Mouse (Mus musculus): ENCODE measurements around the gene Cish.

Gene Cish

DNA sequence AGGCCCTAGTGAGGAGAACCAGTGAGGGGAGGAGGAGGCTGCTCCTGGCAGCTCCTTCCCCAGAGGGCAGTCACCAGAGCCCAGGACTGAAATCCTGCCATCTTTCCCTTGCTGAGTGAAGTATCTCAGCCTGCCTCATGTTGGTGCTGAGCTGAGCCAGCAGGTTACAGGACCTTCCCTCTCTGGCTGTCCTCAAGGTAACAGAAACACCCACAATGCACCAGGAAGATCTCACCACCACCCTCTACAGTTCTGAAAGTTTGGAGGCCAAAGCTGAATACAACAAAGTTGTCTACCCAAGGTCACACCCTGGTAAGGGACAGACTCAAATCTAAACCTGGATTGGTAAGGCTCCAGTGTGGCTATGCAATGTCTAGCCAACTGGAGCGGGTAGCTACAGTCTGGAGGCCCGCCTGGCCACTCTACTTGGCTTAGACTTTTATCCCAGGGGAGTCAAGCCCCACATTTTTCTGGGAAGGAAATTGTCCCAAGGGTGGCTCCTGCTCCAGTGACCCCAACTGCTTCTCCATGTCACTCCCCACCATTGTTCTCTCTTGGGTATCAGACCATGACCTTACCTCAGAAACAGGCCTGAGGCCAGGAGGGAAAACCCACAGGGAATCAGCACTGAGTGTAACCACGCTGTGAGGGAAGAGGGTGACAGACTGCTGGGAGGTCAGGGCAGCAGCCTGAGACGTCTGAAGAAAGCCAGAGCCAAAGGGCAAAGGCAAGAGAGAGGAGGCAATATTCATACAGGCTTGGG is 29.2 kb downstream of the Cish start:
- peak; percentile 70 for DNase-seq

DNA sequence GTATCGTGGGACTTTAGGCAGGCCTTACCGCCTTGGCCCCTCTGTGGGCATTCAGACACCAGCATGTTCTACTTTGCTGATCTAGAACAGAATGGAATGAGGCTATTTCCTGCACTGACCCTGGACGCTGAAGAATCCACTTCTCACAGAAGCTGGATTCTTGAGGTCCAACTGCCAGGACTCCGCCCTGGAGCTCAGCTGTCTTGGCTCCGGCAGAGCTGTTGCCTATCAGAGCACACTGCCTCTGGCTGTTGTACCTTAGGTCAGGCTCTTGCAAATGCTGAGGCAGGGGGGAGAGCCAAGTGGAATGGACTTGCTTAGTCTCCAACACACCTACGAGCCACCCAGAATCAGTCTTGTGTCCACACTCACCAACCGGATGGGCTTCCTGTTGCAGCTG is 30.1 kb downstream of the Cish start:
- DNase-seq, result peak; percentile 69

DNA sequence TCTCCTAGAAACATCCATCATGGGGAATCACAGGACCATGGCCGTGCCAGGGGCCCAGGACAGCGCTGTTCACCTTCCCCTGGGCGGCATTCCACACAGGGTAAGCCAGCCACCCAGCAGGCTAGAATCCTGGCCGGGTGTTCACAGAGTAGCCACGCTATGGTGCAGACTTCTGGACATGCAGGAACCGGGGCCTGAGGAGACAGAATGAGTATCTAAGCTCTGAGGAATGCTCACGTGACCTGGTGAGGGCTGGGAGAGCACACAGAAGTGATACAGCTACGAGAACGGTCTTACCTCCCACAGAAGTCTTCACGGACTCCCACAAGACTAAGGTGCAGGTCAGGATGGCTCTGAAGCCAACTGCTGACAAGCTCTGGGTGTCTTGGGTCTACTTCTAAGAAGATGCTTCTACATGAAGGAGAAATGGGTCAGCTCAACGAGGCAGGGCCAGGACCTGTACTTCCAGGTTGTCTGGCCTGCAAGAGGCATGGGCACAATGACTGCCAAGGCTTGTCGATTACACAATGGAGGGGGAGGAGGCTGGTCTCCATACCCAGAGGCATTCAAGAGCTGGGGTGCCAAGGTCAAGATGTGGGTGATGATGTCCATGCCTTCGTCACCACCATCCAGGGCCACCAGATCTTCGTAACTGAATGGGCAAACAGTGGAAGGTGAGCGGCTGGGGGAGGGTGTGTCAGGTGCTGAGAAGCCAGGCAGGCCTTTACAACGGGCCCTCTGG is 32.2 kb downstream of the Cish start:
- DNase-seq, result no peak

DNA sequence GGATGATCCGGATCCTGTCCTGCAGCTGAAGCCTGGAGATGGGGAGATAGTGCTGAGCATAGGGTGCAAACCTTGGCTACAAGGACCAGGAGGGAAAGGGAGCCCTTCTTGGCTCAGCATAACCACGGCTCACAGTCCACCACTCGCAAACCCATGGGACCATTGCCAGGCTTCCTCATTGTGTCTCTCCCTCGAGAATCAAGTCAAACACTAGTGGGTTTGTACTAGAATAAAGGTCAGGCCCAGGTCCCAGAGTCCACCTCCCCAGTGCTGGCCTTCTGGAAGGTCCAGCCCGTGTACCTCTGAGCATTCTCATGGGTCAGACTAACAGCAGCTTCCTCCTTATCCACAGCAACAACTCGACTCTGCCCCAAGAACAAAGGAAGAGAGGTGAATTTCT is 35.0 kb downstream of the Cish start:
- peak; percentile 58 for DNase-seq

DNA sequence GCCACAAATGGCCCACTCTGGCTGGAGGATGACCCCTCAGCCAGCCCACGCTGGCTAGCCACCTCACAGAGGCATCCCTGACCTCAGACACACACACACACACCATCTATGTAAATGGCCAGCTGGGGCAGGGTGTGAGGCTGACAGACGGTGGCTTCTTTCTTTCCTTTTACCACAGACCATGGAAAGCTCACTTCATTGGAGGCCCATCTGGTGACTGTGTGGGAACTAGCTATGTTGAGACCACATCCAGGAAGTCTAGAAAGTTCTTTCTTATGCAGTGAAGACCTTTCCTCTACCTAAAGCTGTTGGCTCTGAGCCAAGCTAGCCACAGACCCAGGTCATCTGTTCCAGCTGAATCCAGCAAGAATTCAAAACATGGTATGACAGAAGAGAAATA is 37.9 kb downstream of the Cish start:
- no peak for DNase-seq

DNA sequence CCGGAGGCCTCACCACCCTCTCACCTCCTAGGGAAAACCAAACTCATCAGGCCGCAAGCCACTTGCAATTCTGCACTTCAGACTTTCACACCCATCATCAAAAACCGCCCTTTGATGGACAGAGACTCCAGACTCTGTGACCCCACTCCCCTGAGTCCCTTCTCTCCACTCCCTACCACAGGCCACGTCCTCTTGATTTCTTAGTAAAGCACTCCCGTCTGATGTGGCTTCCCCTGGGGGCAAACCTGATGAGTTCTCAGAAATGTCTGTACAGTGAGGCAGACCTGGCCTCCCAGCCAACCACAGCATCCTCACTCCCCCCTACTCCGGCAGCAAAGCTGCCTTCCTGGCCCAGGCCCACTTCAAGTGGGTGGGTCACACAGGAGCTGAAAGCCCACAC is 38.5 kb downstream of the Cish start:
- no peak for DNase-seq

DNA sequence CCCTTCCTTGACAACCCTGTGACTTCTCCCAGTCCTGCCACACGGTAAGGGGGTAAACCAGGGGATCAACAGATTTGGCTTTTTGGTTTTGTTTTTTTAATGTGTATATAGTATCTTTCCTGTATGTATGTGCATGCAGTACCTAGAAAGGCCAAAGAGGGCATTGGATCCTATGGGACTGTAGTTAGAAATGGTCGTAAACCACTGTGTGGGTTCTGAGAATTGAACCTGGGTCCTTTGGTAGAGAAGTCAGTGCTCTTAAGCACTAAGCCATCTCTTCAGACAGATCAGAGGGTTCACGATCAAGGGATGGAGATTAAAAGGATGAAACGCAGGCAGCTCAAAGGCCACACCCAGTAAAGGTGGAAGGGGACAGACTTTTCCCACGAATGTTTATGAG is 39.2 kb downstream of the Cish start:
- no peak for DNase-seq

DNA sequence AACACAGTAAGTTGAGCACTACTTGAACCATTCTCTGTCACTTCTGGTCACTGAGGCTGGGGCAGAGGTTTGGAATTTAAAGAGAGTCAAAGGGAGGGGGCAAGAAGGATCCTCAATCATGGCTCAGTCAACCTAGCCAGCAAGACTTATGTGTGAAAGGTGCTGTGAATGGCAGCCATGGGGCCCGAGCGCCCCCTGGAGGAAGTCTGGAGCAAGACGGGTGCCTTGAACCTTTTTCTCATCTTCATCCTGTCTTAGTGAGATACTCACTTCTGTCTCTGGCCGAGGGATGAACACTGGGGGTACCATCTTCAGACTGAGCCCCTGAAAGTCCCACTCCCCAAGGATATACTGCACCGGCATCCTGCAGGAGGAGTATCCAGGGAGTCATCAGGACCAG is 40.1 kb downstream of the Cish start:
- DNase-seq, result peak; percentile 72

DNA sequence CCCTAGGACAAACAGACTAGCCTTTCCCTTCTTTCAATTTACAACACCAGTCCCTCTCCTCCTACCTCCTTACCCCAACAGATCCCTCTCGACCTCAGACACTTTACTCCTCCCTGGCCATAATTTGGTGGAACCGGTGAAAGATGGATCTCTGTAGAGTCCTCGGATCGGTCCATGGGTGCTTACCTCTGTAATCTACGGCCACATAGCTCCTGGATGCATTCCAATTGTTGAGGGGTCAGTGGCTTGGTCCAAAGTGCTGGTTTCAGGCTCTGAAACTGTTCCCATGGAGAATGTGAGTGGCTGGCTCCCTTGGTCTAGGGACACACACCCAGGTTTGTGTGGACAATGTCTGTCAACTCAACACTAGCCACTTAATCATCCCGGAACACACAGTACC is 40.6 kb downstream of the Cish start:
- no peak for DNase-seq

DNA sequence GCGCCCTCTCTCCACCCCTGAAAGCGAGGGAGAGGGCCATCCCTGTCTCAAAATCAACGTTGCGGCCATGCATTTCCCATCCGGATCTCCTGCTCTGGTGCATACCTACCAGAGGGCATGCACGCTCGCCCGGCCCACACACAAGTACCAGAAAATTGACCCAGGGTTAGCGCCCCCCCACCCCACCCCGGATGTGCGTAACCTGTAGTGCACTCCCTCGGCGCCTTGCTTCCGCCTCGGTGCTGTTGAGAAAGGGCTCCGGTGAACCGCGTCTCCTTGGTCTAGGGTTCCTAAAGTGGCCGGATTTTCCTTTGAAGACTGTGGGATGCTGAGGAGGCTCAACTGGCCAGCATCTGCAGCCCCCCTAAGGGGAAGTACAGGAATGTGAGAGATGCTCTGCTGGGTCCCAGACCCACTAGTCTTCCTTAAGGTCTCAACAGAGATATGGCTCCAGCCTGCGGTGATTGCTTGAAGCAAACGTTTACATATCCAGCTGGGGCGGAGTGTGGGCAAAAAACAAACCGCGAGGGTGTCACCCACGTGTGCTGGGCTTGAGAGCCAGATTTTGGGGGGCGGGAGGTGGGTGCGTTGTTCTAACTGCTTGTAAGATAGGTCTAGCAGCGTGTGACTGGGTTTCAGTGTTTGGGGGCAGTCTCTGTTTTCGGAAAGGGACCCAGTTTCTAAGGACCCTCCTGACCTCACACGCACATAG is 42.5 kb downstream of the Cish start, which contains the start of gene Hemk1:
Gene Hemk1 (minus strand): TSS at position 179 of the 712 bp plus-strand sequence.
- peak; percentile 67 for DNase-seq

DNA sequence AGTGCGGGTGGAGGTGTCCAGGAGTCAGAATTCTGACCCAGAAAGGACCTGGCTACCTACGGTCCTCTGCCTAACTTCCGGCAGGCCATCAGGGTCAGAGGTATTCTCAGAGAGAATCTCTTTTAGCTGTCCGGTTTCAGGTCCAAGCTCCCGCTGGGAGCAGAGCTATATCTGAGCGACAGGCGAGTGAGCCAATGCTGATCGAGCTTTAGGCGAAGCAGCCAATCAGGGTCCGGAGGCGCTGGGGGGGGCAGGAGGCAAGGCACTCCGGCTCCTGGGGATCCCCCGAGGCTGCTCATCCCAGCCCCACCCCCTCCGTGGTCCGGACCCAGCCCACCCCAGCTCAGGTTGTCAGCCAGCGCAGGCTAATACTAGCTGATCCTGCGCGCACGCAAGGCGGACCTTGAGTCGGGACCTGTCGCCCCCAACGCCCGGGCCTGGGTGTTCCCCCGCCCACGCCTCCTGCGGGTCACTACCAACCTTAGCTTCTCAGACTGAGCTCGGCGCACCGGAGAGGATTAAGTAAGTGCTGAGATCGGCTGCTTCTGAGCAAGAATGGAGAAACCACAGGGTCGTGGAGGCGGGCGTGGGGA is 44.5 kb downstream of the Cish start, which contains the start of gene 6430571L13Rik:
Gene 6430571L13Rik (plus strand): TSS at position 336 of the 593 bp plus-strand sequence.
- DNase-seq, result peak; percentile 94

DNA sequence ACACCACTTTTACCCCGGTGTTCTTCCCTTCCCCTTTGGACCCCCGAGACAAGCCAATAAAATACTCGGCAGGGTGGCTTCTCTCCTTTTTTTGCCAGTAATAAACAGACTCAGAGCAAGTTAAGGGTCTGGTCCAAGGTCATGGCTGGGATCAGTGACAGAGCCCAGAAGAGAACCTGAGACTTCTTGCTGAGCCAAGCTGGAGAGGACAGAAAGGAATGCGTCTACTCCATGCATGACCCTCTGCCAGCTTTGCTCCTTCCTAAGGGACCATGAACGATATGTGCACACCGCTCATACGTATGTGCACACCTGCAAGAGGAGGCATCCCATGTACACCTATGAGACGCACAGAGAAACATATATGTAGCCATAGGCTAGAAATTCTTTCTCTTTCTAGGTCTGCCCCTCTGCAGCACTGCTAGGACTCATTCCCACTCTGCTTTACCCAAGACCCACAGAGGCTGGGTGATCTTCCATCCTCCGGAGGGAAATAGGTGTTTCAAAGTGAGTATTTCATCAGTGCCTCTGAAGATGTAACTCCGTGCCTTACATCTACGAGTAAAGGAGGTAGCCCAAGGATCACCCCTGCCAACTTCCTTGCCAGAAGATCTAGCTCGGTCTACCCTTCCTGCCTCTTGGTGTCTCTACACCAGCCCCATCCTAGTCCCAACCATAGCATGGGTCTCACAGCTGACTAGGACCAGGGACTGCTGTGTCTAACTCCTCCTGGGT is 45.3 kb downstream of the Cish start:
- no peak for DNase-seq

DNA sequence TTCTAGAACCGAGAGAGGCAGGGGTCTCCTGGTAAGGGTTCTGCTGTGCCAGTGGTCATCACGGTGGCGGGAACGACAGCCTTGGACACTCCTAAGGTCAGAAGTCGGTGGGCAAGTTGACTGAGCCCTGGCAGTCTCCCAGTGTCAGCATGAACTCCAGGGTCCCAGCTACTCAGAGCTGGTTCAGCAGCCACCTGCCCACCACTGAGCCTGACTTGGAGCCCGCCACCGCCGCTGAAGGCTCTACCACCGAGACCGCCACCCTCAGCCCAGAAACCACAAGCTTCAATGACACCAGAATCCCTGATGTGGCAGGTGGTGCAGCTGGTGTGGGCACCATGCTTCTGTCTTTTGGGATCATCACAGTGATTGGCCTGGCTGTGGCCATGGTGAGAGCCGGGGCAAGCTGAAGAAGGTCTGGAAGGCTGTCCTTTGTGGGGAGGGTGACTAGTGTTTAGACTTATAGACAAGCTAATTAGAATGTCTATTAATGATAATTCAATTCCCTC is 46.4 kb downstream of the Cish start:
- DNase-seq, result no peak

DNA sequence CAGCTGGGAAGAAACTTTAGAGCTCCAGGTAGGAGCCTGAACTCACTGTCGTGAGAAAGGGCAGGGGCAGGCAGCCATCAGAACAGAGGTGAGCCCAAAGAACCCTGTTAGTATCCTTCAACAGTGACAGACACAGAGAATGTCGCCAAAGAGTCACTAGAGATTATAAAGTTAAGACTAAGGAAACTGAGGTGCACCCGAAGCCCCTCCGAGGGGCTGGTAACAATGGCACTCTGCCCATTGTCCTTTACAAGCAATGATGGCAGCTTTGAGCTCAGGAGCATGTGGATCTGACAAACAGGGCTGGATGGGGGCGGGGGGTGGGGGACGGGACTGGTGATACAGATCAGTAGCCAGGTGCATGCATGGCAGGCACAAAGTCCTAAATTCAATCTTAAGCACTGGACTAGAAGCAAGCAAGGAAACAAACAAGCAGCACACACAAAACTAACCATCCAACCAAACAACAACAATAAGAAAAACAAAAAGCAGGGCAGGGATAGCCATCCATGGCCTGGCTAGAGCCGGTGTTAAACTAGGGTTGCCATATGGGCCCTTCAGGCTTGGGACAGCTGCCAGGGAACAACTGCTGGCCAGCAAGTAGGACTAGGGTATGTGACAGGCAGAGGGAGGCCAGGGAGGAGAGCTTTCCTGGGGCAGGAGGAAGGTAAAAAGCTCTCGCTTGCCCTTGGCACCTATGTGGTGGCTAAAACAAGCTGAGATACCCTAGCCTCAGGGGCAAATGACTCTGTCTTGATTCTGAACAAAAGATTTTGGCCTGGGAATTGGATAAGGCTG is 47.5 kb downstream of the Cish start:
- no peak for DNase-seq

DNA sequence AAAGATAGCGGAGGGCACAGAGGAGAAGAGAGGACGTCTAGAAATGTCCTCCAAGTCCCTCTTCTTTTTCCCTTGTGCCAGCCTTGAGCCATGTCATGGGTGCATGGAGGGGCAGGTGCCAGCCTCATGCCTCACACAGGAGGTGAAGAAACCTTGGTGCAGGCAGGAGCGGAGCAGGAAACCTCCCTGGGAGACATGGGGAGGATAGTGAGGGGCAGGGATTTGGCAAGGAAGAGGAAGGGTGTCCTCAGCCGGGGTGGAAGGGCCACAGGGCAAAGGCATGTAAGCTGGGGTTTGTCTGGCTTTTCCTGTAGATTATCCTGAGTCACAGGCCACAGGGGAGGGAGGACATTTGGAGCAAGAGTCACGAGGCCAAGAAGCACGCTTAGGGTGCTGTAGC is 48.2 kb downstream of the Cish start:
- DNase-seq, result no peak

DNA sequence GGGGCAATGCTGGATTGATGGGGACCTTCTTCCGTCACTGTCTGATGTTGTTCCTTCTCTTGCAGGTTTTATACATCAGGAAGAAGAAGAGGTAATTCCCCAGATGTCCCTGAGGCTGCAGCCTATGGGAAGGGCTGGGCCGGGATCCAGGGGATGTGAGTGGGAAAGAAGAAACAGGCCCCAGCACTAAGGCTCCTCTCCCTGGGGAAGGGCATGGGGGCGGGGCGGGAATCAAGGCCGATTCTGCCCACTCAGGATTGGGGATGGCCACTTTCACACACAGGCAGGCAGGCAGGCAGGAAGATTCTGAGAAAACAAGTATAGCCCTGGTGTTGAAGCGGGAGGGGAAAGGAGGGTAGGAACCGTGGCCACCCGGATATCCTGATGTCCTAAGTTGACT is 50.3 kb downstream of the Cish start:
- no peak for DNase-seq

DNA sequence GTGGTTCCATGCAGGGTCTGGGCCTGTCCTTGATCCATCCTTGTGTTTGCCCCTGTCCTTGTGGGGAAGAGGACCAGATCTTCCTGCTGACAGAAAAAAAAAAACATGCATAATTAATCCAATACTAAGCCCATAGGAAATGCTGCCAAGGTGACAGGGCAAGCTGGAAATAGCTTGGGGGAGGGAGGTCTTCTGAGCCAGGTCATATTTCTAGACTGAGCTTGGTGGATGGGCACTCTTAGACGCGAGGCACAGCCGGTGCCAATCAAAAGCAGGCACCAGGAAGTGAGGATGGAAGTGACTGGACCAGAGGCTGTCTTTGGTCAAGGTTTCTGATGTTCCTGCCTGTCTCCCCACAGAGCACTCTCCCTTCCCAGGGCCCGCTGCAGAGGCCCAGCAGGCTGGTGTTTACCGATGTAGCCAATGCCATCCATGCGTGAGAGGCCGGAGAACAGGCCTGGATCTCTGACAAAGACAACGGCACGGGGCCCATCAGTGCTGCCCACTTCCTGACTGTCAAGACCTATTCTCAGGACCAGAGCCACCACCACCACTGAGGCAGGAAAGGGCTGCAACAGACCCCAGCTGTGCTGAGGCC is 51.9 kb downstream of the Cish start:
- no peak for DNase-seq

DNA sequence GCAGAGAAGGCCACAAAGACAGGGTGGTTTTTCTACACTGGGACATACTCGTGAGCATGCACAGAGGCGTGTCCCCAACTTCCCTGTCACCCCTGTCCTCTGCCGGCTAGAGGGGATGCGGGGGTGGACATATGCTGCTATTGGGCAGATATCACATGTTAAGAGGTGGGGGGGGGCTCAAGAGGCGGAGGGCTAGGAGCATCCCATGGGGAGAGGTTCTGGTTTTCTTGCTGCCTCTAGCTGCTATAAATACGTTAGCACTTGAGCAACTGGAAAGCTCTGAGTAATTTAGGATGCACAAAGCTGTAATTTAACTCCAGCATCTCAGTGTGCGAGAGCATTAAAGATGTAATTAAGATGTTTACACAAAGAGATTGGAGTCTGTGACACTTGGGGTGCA is 53.5 kb downstream of the Cish start:
- DNase-seq, result no peak

All from kidney, adult 11 months (tissue).